Mouse (Mus musculus): Measurements from ENCODE around the gene Sync. TPM values are rescaled to one million over a fixed set of nuclear protein-coding genes. Genes with fewer than 3 reads are reported as not detected.
A peak's percentile ranks its signal among the peaks of the same experiment; 100 is the strongest.

The Sync gene
- polyA plus RNA-seq, 1 experiment from 2014 or later: 0.40 TPM

- 74% methylated on average over 7 of the region's 7 CpGs for WGBS
- Histone ChIP-seq H3K4me2 (no peak overlapping the region), H3K9ac (no peak overlapping the region), H3K27ac (no peak overlapping the region), H3K4me3 (replicated peaks) (no peak overlapping the region), H3K36me3 (replicated peaks) (no peaks in the 10 kb centered on the region), H3K9me3 (no peaks in the 10 kb centered on the region), H3K27me3 (peaks cover 17% of the 10 kb centered on the region), H3K4me1 (no peaks in the 10 kb centered on the region; the same call in 1 of the 2 replicates)
- no peak for ATAC-seq (ENCODE audit: low FRiP score)
These were observed 5.4 kb downstream of the Sync start for GRCm38 (mm10) chr4:129292831-129293230.

DNA sequence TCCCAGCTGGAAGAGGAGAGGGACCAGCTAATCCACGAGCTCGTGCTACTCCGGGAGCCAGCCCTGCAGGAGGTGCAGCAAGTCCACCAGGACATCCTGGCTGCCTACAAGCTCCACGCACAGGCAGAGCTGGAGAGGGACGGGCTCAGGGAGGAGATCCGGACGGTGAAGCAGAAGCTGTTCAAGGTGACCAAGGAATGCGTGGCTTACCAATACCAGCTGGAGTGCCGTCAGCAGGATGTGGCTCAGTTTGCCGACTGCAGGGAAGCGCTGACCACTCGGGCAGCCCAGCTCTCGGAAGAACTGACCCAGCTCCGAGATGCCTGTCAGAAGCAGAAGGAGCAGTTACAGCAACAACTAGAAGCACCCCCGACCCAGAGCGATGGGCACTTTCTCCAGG lies 6.3 kb downstream of the Sync start:
- Histone ChIP-seq H3K36me3 (replicated peaks) (no peaks in the 10 kb centered on the region), H3K9me3 (no peaks in the 10 kb centered on the region), H3K9ac (no peak overlapping the region), H3K27me3 (peaks cover 10% of the 10 kb centered on the region), H3K4me1 (peaks cover 8% of the 10 kb centered on the region), H3K4me2 (no peak overlapping the region), H3K27ac (no peak overlapping the region), H3K4me3 (replicated peaks) (no peak overlapping the region)
- no peak for ATAC-seq (ENCODE audit: low FRiP score)
- 31% methylated on average over 16 of the region's 16 CpGs for WGBS

DNA sequence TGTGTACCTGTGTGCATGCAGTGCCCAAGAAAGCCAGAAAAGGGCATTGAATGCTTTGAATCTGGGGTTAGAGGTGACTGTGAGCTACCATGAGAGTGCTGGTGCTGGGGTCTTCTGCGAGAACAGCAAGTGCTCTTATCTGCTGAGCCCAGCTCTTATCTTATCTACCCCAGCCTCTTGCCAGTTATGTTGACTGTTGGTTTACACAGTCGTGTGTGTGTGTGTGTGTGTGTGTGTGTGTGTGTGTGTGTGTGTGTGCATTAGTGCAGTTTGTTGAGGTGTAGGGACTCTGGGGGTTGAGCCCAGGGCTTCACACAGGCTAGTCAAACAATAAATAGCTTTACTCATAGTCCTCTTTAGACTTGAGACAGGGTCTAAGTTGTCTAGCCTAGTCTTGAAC lies 7.8 kb downstream of the Sync start:
- Histone ChIP-seq H3K4me3 (replicated peaks) (no peak overlapping the region), H3K9ac (no peak overlapping the region), H3K36me3 (replicated peaks) (no peaks in the 10 kb centered on the region), H3K4me1 (peaks cover 16% of the 10 kb centered on the region), H3K27me3 (peaks cover 9% of the 10 kb centered on the region; the same call in 1 of the 2 replicates), H3K4me2 (no peak overlapping the region), H3K27ac (no peak overlapping the region), H3K9me3 (no peaks in the 10 kb centered on the region)
- ATAC-seq (ENCODE audit: low FRiP score): no peak
- WGBS: 83% methylated on average over 2 of the region's 2 CpGs

- WGBS: 84% methylated on average over 7 of the region's 7 CpGs
- Histone ChIP-seq H3K9ac (no peak overlapping the region), H3K27me3 (peaks cover 9% of the 10 kb centered on the region; the same call in 1 of the 2 replicates), H3K4me1 (peaks cover 16% of the 10 kb centered on the region), H3K4me2 (no peak overlapping the region), H3K4me3 (replicated peaks) (no peak overlapping the region), H3K27ac (no peak overlapping the region), H3K36me3 (replicated peaks) (no peaks in the 10 kb centered on the region), H3K9me3 (no peaks in the 10 kb centered on the region)
- ATAC-seq (ENCODE audit: low FRiP score): no peak
These were observed 8.6 kb downstream of the Sync start for GRCm38 (mm10) chr4:129296066-129296465.

DNA sequence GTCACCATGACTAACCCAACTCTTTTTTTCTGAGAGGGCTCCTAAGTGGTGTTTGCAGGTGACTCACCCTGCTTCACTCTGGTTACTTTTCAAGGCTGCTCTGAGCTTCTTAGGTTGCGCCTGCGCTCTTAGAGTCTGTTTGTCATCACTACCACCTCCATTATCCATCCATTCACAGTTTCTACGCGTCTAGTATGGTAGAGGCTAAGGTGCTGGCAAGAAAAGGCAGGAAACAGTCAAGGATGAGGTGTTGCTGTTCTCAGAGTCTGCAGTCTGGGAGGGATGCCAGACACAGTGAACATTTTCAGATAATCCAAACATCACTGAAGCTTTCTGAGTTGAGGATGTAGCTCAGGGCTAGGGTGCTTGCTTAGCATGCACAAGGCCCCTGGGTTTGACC lies 10.3 kb downstream of the Sync start:
- no peak overlapping the region for H3K4me2 ChIP-seq
- no peak for ATAC-seq (ENCODE audit: low FRiP score)
- no peaks in the 10 kb centered on the region for H3K9me3 ChIP-seq
- peaks cover 9% of the 10 kb centered on the region; the same call in 1 of the 2 replicates for H3K27me3 ChIP-seq
- no peak overlapping the region for H3K9ac ChIP-seq
- no peak overlapping the region for H3K27ac ChIP-seq
- H3K4me1 ChIP-seq: peaks cover 16% of the 10 kb centered on the region
- 89% methylated on average over 4 of the region's 4 CpGs for WGBS
- no peak overlapping the region for H3K4me3 ChIP-seq (replicated peaks)
- no peaks in the 10 kb centered on the region for H3K36me3 ChIP-seq (replicated peaks)

- whole genome bisulfite sequencing: 49% methylated on average over 10 of the region's 10 CpGs
- ATAC-seq (ENCODE audit: low FRiP score): no peak
- Histone ChIP-seq H3K36me3 (replicated peaks) (no peaks in the 10 kb centered on the region), H3K4me3 (replicated peaks) (no peak overlapping the region), H3K4me1 (peaks cover 16% of the 10 kb centered on the region), H3K27me3 (no peaks in the 10 kb centered on the region), H3K9ac (no peak overlapping the region), H3K27ac (no peak overlapping the region), H3K4me2 (no peak overlapping the region), H3K9me3 (no peaks in the 10 kb centered on the region)
These were observed 11.7 kb downstream of the Sync start for GRCm38 (mm10) chr4:129299121-129299520.

- Histone ChIP-seq H3K36me3 (replicated peaks) (peaks cover 27% of the 10 kb centered on the region), H3K27me3 (no peaks in the 10 kb centered on the region), H3K27ac (0 out of 2 replicates have a peak overlapping the region, but pooled peaks have one; percentile 9), H3K4me1 (peaks cover 11% of the 10 kb centered on the region), H3K9ac (no peak overlapping the region), H3K4me2 (no peak overlapping the region), H3K4me3 (replicated peaks) (no peak overlapping the region), H3K9me3 (no peaks in the 10 kb centered on the region)
- no peak for ATAC-seq (ENCODE audit: low FRiP score)
- WGBS: 73% methylated on average over 5 of the region's 5 CpGs
These were observed 16.0 kb downstream of the Sync start for GRCm38 (mm10) chr4:129303401-129303800.

DNA sequence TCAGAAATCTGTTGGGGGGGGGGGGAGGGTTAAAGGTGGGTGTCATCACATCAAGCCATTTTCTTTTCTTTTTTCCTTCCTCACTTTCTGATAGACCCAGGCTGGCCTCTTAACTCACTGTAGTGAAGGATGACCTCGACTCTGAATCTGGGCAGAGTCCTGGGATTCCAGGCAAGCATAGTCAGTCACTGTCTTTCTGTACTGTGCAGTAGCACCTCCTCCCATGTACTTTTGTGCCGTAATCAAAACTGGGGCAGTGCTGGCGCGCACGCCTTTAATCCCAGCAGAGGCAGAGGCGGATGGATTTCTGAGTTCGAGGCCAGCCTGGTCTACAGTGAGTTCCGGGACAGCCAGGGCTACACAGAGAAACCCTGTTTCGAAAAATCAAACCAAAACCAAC lies 16.4 kb downstream of the Sync start:
- Histone ChIP-seq H3K36me3 (replicated peaks) (peaks cover 31% of the 10 kb centered on the region), H3K4me2 (no peak overlapping the region), H3K27ac (no peak overlapping the region), H3K27me3 (no peaks in the 10 kb centered on the region), H3K9me3 (no peaks in the 10 kb centered on the region), H3K9ac (no peak overlapping the region), H3K4me1 (peaks cover 7% of the 10 kb centered on the region), H3K4me3 (replicated peaks) (no peak overlapping the region)
- WGBS: 90% methylated on average over 9 of the region's 9 CpGs
- ATAC-seq (ENCODE audit: low FRiP score): no peak

DNA sequence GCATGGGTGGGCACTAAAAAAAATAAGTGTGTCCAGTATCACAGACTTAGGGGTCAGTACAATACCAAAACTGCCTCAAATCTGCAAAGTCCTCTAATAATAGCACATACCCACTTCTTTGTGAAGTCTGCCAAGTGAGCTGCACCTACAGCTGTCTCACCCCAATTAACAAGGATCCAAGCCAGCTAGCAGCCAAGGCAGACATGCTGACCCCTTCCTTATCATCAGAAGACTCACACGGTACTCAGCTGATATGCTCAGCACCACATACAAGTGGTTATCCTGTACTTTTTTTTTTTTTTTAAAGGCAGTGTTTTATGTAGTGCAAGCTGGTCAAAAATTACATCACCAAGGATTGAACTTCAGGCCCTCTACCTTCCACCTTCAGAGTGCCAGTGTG lies 16.9 kb downstream of the Sync start:
- Histone ChIP-seq H3K9me3 (no peaks in the 10 kb centered on the region), H3K9ac (no peak overlapping the region), H3K27me3 (no peaks in the 10 kb centered on the region), H3K36me3 (replicated peaks) (peaks cover 36% of the 10 kb centered on the region), H3K27ac (no peak overlapping the region), H3K4me1 (peaks cover 2% of the 10 kb centered on the region), H3K4me3 (replicated peaks) (no peak overlapping the region), H3K4me2 (no peak overlapping the region)
- 91% methylated on average over 1 of the region's 1 CpGs for WGBS
- no peak for ATAC-seq (ENCODE audit: low FRiP score)

DNA sequence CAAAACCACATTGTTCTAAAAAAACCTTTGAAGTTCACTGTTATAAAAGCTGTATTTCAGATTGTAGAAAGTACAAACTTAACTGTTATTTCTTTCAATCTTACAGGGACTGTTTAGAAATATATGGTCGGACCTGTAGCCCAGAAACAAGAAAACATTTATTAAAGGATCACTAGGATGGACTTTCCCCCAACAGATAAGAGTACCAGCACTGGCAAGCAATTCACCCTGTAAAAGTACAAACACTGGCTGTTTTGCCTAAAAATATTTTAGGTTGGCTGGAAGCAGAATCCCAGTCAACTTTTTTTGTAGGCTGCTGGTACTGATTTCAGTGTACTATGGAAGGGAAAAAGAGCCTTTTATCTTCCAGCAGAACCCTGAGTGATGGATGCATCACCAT lies 20.5 kb downstream of the Sync start:
- Histone ChIP-seq H3K9ac (no peak overlapping the region), H3K27me3 (no peaks in the 10 kb centered on the region), H3K9me3 (no peaks in the 10 kb centered on the region), H3K4me3 (replicated peaks) (no peak overlapping the region), H3K27ac (no peak overlapping the region), H3K4me2 (no peak overlapping the region), H3K36me3 (replicated peaks) (peaks cover 65% of the 10 kb centered on the region), H3K4me1 (no peaks in the 10 kb centered on the region; the same call in 1 of the 2 replicates)
- 88% methylated on average over 1 of the region's 1 CpGs for WGBS
- ATAC-seq (ENCODE audit: low FRiP score): no peak

- Histone ChIP-seq H3K27ac (no peak overlapping the region), H3K36me3 (replicated peaks) (peaks cover 89% of the 10 kb centered on the region), H3K4me1 (no peaks in the 10 kb centered on the region), H3K4me2 (no peak overlapping the region), H3K4me3 (replicated peaks) (no peak overlapping the region), H3K9ac (no peak overlapping the region), H3K27me3 (no peaks in the 10 kb centered on the region), H3K9me3 (no peaks in the 10 kb centered on the region)
- ATAC-seq (ENCODE audit: low FRiP score): no peak
- 79% methylated on average over 3 of the region's 3 CpGs for WGBS
These were observed 26.5 kb downstream of the Sync start for GRCm38 (mm10) chr4:129313886-129314285.

DNA sequence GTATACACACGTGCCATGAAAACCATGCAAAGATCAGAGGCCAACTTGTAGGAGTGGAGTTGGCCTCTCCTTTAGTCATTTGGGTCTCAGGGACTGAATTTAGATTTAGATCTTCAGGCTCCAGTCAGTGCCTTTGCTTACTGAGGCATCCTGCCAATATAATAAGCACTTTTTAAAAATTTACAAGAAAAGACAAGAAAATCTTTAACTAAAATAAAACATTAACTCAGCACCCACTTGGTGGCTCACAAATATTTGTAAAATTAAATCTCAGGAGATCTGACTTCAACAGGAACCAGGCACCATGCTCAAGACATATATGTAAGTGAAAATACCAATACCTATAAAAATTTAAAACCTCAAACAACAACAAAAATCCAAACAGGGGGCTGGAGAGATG lies 33.5 kb downstream of the Sync start:
- Histone ChIP-seq H3K27ac (no peak overlapping the region), H3K4me3 (replicated peaks) (no peak overlapping the region), H3K4me2 (no peak overlapping the region), H3K27me3 (no peaks in the 10 kb centered on the region), H3K4me1 (no peaks in the 10 kb centered on the region), H3K9me3 (no peaks in the 10 kb centered on the region), H3K36me3 (replicated peaks) (peaks cover 76% of the 10 kb centered on the region), H3K9ac (no peak overlapping the region)
- 90% methylated on average over 1 of the region's 1 CpGs for WGBS
- ATAC-seq (ENCODE audit: low FRiP score): no peak

GRCm38 (mm10) chr4:129322042-129322441 lies 34.6 kb downstream of the Sync start:
- peaks cover 77% of the 10 kb centered on the region for H3K36me3 ChIP-seq (replicated peaks)
- no peaks in the 10 kb centered on the region for H3K9me3 ChIP-seq
- H3K27ac ChIP-seq: no peak overlapping the region
- no peak overlapping the region for H3K4me2 ChIP-seq
- 91% methylated on average over 5 of the region's 5 CpGs for WGBS
- no peak overlapping the region for H3K9ac ChIP-seq
- H3K27me3 ChIP-seq: no peaks in the 10 kb centered on the region
- H3K4me1 ChIP-seq: peaks cover 5% of the 10 kb centered on the region
- no peak for ATAC-seq (ENCODE audit: low FRiP score)
- H3K4me3 ChIP-seq (replicated peaks): no peak overlapping the region
